In the genomic region with DNA sequence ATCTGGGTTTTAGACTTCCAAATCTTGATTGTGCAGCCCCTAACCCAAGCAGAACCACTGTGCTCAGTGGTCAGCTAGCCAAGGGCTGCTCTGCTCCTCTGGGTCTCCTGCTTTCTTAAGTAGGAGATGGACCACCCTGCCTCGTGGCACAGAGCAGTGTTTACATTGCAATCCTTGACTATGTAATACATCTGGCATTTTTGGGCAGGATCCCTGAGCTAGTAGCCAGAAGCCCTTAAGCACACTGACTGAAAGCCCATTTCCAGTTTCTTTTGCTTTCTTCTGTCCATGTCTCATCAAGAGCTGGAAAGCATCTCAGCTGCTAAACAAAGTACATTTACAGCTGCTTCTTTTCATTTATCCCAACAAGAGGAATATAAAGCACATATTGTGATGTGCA, we compare ENCODE assay signal across 9 mouse cellular contexts. TPM values are rescaled to one million over a fixed set of nuclear protein-coding genes. Genes with fewer than 3 reads are reported as not detected.
DNase-seq lines count a peak whose midpoint lies in the region; ATAC-seq lines count a peak whose summit lies in the region.
"Had no signal": no experiment of that assay in that cellular context is flagged by ENCODE, and none has a peak within 500 bp of the region (broad histone marks: within the 10 kb centered on the region; RNA-seq: fewer than 3 reads in every experiment).

No protein-coding gene starts in this region.

- peak overlapping the region; percentile 57 for H3K27ac ChIP-seq in lung, embryonic 16.5 days (ENCODE audit: low read length)
- no peak overlapping the region for H3K27ac ChIP-seq in embryonic facial prominence, embryonic 14.5 days (replicated peaks; ENCODE audit: low read depth, low read length)
- H3K27ac ChIP-seq in hindbrain, embryonic 15.5 days (replicated peaks), result peak overlapping the region; percentile 42; the same call in 1 of the 2 replicates
- H3K27ac ChIP-seq in neural tube, embryonic 14.5 days (ENCODE audit: low read depth, low read length), result peak overlapping the region; percentile 66; the same call in 1 of the 2 replicates

- WGBS in lung, embryonic 16.5 days, result 5% methylated on average over 1 of the region's 1 CpGs
- 29% methylated on average over 1 of the region's 1 CpGs for WGBS in embryonic facial prominence, embryonic 14.5 days
- WGBS in hindbrain, embryonic 15.5 days, result 18% methylated on average over 1 of the region's 1 CpGs
- 27% methylated on average over 1 of the region's 1 CpGs for WGBS in neural tube, embryonic 14.5 days

- no peak overlapping the region for H3K9ac ChIP-seq in lung, embryonic 16.5 days (ENCODE audit: low read length)
- no peak overlapping the region for H3K9ac ChIP-seq in embryonic facial prominence, embryonic 14.5 days (ENCODE audit: low read depth, low read length)
- H3K9ac ChIP-seq in hindbrain, embryonic 15.5 days, result no peak overlapping the region
- no peak overlapping the region for H3K9ac ChIP-seq in neural tube, embryonic 14.5 days (replicated peaks; ENCODE audit: low read depth, low read length)

- H3K36me3 ChIP-seq in lung, embryonic 16.5 days (ENCODE audit: control insufficient read depth, insufficient read depth, low read length), result peaks cover 11% of the 10 kb centered on the region; the same call in 1 of the 2 replicates
- peaks cover 17% of the 10 kb centered on the region; the same call in 1 of the 2 replicates for H3K36me3 ChIP-seq in embryonic facial prominence, embryonic 14.5 days (ENCODE audit: control insufficient read depth, insufficient read depth, low read length)
- H3K36me3 ChIP-seq in hindbrain, embryonic 15.5 days, result no peaks in the 10 kb centered on the region
- no peaks in the 10 kb centered on the region for H3K36me3 ChIP-seq in neural tube, embryonic 14.5 days (ENCODE audit: control insufficient read depth, insufficient read depth, low read length)

- peak; percentile 58 for ATAC-seq in lung, embryonic 16.5 days (ENCODE audit: low read depth)
- ATAC-seq in embryonic facial prominence, embryonic 14.5 days (ENCODE audit: low read depth), result peak; percentile 39; the same call in 1 of the 2 replicates
- no peak for ATAC-seq in hindbrain, embryonic 15.5 days (ENCODE audit: low FRiP score, low read depth)
- no peak for ATAC-seq in neural tube, embryonic 14.5 days (ENCODE audit: low read depth)

- peak overlapping the region; percentile 1 for H3K4me3 ChIP-seq in lung, embryonic 16.5 days (ENCODE audit: low read length)
- no peak overlapping the region for H3K4me3 ChIP-seq in embryonic facial prominence, embryonic 14.5 days (ENCODE audit: low read depth, low read length)
- no peak overlapping the region for H3K4me3 ChIP-seq in hindbrain, embryonic 15.5 days
- no peak overlapping the region for H3K4me3 ChIP-seq in neural tube, embryonic 14.5 days (ENCODE audit: low read depth, low read length)

- H3K4me1 ChIP-seq in lung, embryonic 16.5 days (replicated peaks; ENCODE audit: control insufficient read depth, insufficient read depth, low read length), result peaks cover 97% of the 10 kb centered on the region
- peaks cover 86% of the 10 kb centered on the region for H3K4me1 ChIP-seq in embryonic facial prominence, embryonic 14.5 days (ENCODE audit: control insufficient read depth, insufficient read depth, low read length)
- peaks cover 96% of the 10 kb centered on the region for H3K4me1 ChIP-seq in hindbrain, embryonic 15.5 days (replicated peaks)
- peaks cover 70% of the 10 kb centered on the region for H3K4me1 ChIP-seq in neural tube, embryonic 14.5 days (ENCODE audit: control insufficient read depth, insufficient read depth, low read length)

- H3K9me3 ChIP-seq in lung, embryonic 16.5 days (ENCODE audit: control insufficient read depth, low read length), result no peaks in the 10 kb centered on the region
- H3K9me3 ChIP-seq in embryonic facial prominence, embryonic 14.5 days (ENCODE audit: control insufficient read depth, low read length), result no peaks in the 10 kb centered on the region
- no peaks in the 10 kb centered on the region for H3K9me3 ChIP-seq in hindbrain, embryonic 15.5 days
- no peaks in the 10 kb centered on the region for H3K9me3 ChIP-seq in neural tube, embryonic 14.5 days (ENCODE audit: control insufficient read depth, low read length)
- H3K9me3 ChIP-seq: G1E had no signal

- H3K4me2 ChIP-seq in lung, embryonic 16.5 days (ENCODE audit: low read depth, low read length), result peak overlapping the region; percentile 43
- peak overlapping the region; percentile 82 for H3K4me2 ChIP-seq in embryonic facial prominence, embryonic 14.5 days (ENCODE audit: low read depth, low read length)
- peak overlapping the region; percentile 21 for H3K4me2 ChIP-seq in hindbrain, embryonic 15.5 days
- peak overlapping the region; percentile 34; the same call in 1 of the 2 replicates for H3K4me2 ChIP-seq in neural tube, embryonic 14.5 days (ENCODE audit: low read depth, low read length)

- H3K27me3 ChIP-seq in lung, embryonic 16.5 days (ENCODE audit: control insufficient read depth, insufficient read depth, low read depth, low read length), result no peaks in the 10 kb centered on the region
- H3K27me3 ChIP-seq in embryonic facial prominence, embryonic 14.5 days (replicated peaks; ENCODE audit: control insufficient read depth, insufficient read depth, low read length), result no peaks in the 10 kb centered on the region
- H3K27me3 ChIP-seq in hindbrain, embryonic 15.5 days, result no peaks in the 10 kb centered on the region
- H3K27me3 ChIP-seq in neural tube, embryonic 14.5 days (ENCODE audit: control insufficient read depth, insufficient read depth, low read length), result no peaks in the 10 kb centered on the region

- DNase-seq in lung, postnatal 25 days (ENCODE audit: low spot score), result no peak
- DNase-seq in embryonic facial prominence, embryonic 14.5 days (ENCODE audit: low spot score), result peak; percentile 73
- no peak for DNase-seq in cerebellum, postnatal 25 days
- DNase-seq in layer of hippocampus, postnatal 36 days, result no peak
- DNase-seq in spleen, postnatal 10 days (ENCODE audit: low spot score in 2 of 2), result no peak

RNA-seq across cellular contexts. Expression of a gene that starts 17.0 kb away (rescaled TPM):
- polyA plus RNA-seq in lung, embryonic 16.5 days (2015; fragmentation: Nextera tagmentation; extraction: Ambion mirVana), result 33.4 and 34.2 TPM in 2 replicates
- polyA plus RNA-seq in embryonic facial prominence, embryonic 14.5 days (2014; fragmentation: Nextera tagmentation; extraction: Ambion mirVana), result 22.7 and 23.2 TPM in 2 replicates
- 16.3 and 16.6 TPM in 2 replicates for polyA plus RNA-seq in hindbrain, embryonic 15.5 days (2015; fragmentation: Nextera tagmentation; extraction: Ambion mirVana)
- polyA plus RNA-seq in neural tube, embryonic 14.5 days (2014; fragmentation: Nextera tagmentation; extraction: Ambion mirVana), result 26.4 and 28.7 TPM in 2 replicates
- total RNA-seq in layer of hippocampus, postnatal 36 days (2021), result 10 to 100 TPM; 41.0 to 49.1 TPM

RNA-seq across cellular contexts. Expression of a gene that starts 59.4 kb away (rescaled TPM):
- polyA plus RNA-seq in lung, embryonic 16.5 days (2015; fragmentation: Nextera tagmentation; extraction: Ambion mirVana), result 26.7 and 27.8 TPM in 2 replicates
- 17.1 and 17.3 TPM in 2 replicates for polyA plus RNA-seq in embryonic facial prominence, embryonic 14.5 days (2014; fragmentation: Nextera tagmentation; extraction: Ambion mirVana)
- 15.5 and 17.6 TPM in 2 replicates for polyA plus RNA-seq in hindbrain, embryonic 15.5 days (2015; fragmentation: Nextera tagmentation; extraction: Ambion mirVana)
- 14.6 and 16.1 TPM in 2 replicates for polyA plus RNA-seq in neural tube, embryonic 14.5 days (2014; fragmentation: Nextera tagmentation; extraction: Ambion mirVana)
- total RNA-seq in layer of hippocampus, postnatal 36 days (2021), result 1 to 10 TPM; 5.8 to 5.9 TPM

Comparison
In these comparisons a context has a peak if more than half of its experiments do, and no peak if none do; other contexts are left out.
1. ATAC-seq: peak in lung, embryonic 16.5 days (single experiment) and embryonic facial prominence, embryonic 14.5 days (single experiment); none in hindbrain, embryonic 15.5 days (single experiment) and neural tube, embryonic 14.5 days (single experiment).
2. H3K4me2 ChIP-seq: peak in every context shown above with its lines; median percentile 82 in embryonic facial prominence, embryonic 14.5 days; 43 in lung, embryonic 16.5 days; 34 in neural tube, embryonic 14.5 days; 21 in hindbrain, embryonic 15.5 days.